15 mouse cellular contexts compared by ENCODE assay signal in the genomic region with DNA sequence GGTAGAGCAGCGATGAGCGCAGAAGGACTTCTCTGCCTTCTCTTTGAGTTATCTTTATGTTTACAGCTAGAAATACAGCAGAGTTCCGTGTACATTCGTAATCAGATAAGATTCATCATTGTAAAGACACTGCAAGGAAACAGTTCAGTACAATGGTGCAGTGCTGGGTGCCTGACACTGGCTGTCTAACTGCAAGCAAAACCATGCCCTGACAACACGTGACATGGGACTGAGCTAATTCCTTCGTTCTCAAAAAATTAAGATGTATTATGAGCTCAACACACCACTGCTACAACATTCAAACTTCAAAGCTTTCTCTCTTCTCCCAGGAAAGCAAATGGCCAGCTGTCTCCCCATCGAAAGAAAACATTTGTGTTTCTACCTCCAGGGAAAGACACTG.
DNase-seq lines count a peak whose midpoint lies in the region; ATAC-seq lines count a peak whose summit lies in the region.
"Had no signal": no experiment of that assay in that cellular context is flagged by ENCODE, and none has a peak within 500 bp of the region (broad histone marks: within the 10 kb centered on the region; RNA-seq: fewer than 3 reads in every experiment).

No protein-coding gene starts in this region.

- no peak overlapping the region for H3K27ac ChIP-seq in embryonic facial prominence, embryonic 12.5 days
- H3K27ac ChIP-seq in embryonic facial prominence, embryonic 10.5 days (replicated peaks): no peak overlapping the region
- no peak overlapping the region for H3K27ac ChIP-seq in kidney, embryonic 16.5 days (ENCODE audit: low read length)
- H3K27ac ChIP-seq in forebrain, embryonic 15.5 days (replicated peaks): no peak overlapping the region
- H3K27ac ChIP-seq in midbrain, embryonic 16.5 days (ENCODE audit: low read length): no peak overlapping the region
- H3K27ac ChIP-seq in hindbrain, embryonic 10.5 days: no peak overlapping the region
- H3K27ac ChIP-seq: heart, embryonic 10.5 days; hindbrain, embryonic 15.5 days; liver, embryonic 14.5 days; neural tube, embryonic 12.5 days had no signal

- WGBS in embryonic facial prominence, embryonic 12.5 days: 62% methylated on average over 7 of the region's 7 CpGs
- 71% methylated on average over 7 of the region's 7 CpGs for WGBS in embryonic facial prominence, embryonic 10.5 days
- 52% methylated on average over 7 of the region's 7 CpGs for WGBS in kidney, embryonic 16.5 days
- 36% methylated on average over 7 of the region's 7 CpGs for WGBS in forebrain, embryonic 15.5 days
- WGBS in midbrain, embryonic 16.5 days: 41% methylated on average over 7 of the region's 7 CpGs
- 81% methylated on average over 7 of the region's 7 CpGs for WGBS in hindbrain, embryonic 10.5 days

- no peak overlapping the region for H3K9ac ChIP-seq in embryonic facial prominence, embryonic 12.5 days
- no peak overlapping the region for H3K9ac ChIP-seq in kidney, embryonic 16.5 days (replicated peaks; ENCODE audit: low read length)
- H3K9ac ChIP-seq in forebrain, embryonic 15.5 days (replicated peaks): no peak overlapping the region
- no peak overlapping the region for H3K9ac ChIP-seq in midbrain, embryonic 16.5 days (ENCODE audit: low read depth, low read length)
- H3K9ac ChIP-seq: hindbrain, embryonic 15.5 days; liver, embryonic 14.5 days; neural tube, embryonic 12.5 days had no signal

- H3K36me3 ChIP-seq in embryonic facial prominence, embryonic 12.5 days: no peaks in the 10 kb centered on the region
- 0 out of 2 replicates have a peak, but pooled peaks cover 2% of the 10 kb centered on the region for H3K36me3 ChIP-seq in embryonic facial prominence, embryonic 10.5 days (replicated peaks)
- H3K36me3 ChIP-seq in kidney, embryonic 16.5 days (ENCODE audit: insufficient read depth, low read length): no peaks in the 10 kb centered on the region
- H3K36me3 ChIP-seq in forebrain, embryonic 15.5 days: no peaks in the 10 kb centered on the region
- no peaks in the 10 kb centered on the region for H3K36me3 ChIP-seq in midbrain, embryonic 16.5 days (ENCODE audit: control insufficient read depth, insufficient read depth, low read length)
- H3K36me3 ChIP-seq in hindbrain, embryonic 10.5 days: no peaks in the 10 kb centered on the region
- H3K36me3 ChIP-seq: heart, embryonic 10.5 days; hindbrain, embryonic 15.5 days; neural tube, embryonic 12.5 days had no signal

- peak overlapping the region; percentile 22 for H3K4me2 ChIP-seq in embryonic facial prominence, embryonic 12.5 days (replicated peaks)
- H3K4me2 ChIP-seq in kidney, embryonic 16.5 days (replicated peaks; ENCODE audit: low read depth, low read length): peak overlapping the region; percentile 24; the same call in 1 of the 2 replicates
- peak overlapping the region; percentile 41 for H3K4me2 ChIP-seq in forebrain, embryonic 15.5 days (replicated peaks)
- peak overlapping the region; percentile 48 for H3K4me2 ChIP-seq in midbrain, embryonic 16.5 days (ENCODE audit: low read length)
- H3K4me2 ChIP-seq: hindbrain, embryonic 15.5 days; neural tube, embryonic 12.5 days had no signal

- H3K9me3 ChIP-seq in embryonic facial prominence, embryonic 12.5 days: no peaks in the 10 kb centered on the region
- H3K9me3 ChIP-seq in embryonic facial prominence, embryonic 10.5 days: no peaks in the 10 kb centered on the region
- H3K9me3 ChIP-seq in kidney, embryonic 16.5 days (ENCODE audit: low read length): no peaks in the 10 kb centered on the region
- H3K9me3 ChIP-seq in forebrain, embryonic 15.5 days: no peaks in the 10 kb centered on the region
- H3K9me3 ChIP-seq in midbrain, embryonic 16.5 days (replicated peaks; ENCODE audit: control insufficient read depth, low read length, poor library complexity, severe bottlenecking): no peaks in the 10 kb centered on the region
- 0 out of 2 replicates have a peak, but pooled peaks cover 3% of the 10 kb centered on the region for H3K9me3 ChIP-seq in hindbrain, embryonic 10.5 days
- H3K9me3 ChIP-seq: heart, embryonic 10.5 days; hindbrain, embryonic 15.5 days; megakaryocyte, embryonic 14.5 days; neural tube, embryonic 12.5 days had no signal

- no peak for ATAC-seq in embryonic facial prominence, embryonic 12.5 days (ENCODE audit: insufficient number of reproducible peaks, insufficient read depth, low FRiP score, low TSS enrichment)
- ATAC-seq in kidney, embryonic 16.5 days (ENCODE audit: low FRiP score, low TSS enrichment): no peak
- no peak for ATAC-seq in forebrain, embryonic 15.5 days (replicated peaks)
- peak; percentile 60; the same call in 1 of the 2 replicates for ATAC-seq in midbrain, embryonic 16.5 days

- H3K27me3 ChIP-seq in embryonic facial prominence, embryonic 12.5 days: no peaks in the 10 kb centered on the region
- no peaks in the 10 kb centered on the region for H3K27me3 ChIP-seq in embryonic facial prominence, embryonic 10.5 days (replicated peaks; ENCODE audit: low read depth, poor library complexity, severe bottlenecking)
- no peaks in the 10 kb centered on the region for H3K27me3 ChIP-seq in kidney, embryonic 16.5 days (ENCODE audit: insufficient read depth, low read length)
- no peaks in the 10 kb centered on the region for H3K27me3 ChIP-seq in forebrain, embryonic 15.5 days
- H3K27me3 ChIP-seq in midbrain, embryonic 16.5 days (ENCODE audit: control insufficient read depth, insufficient read depth, low read depth, low read length): no peaks in the 10 kb centered on the region
- H3K27me3 ChIP-seq in hindbrain, embryonic 10.5 days (ENCODE audit: insufficient read depth, poor library complexity, severe bottlenecking): no peaks in the 10 kb centered on the region
- H3K27me3 ChIP-seq: hindbrain, embryonic 15.5 days; megakaryocyte, embryonic 14.5 days; neural tube, embryonic 12.5 days had no signal

- DNase-seq in embryonic facial prominence, embryonic 10.5 days (ENCODE audit: low spot score): no peak
- DNase-seq in kidney, postnatal 4 days: no peak
- no peak for DNase-seq in hindbrain, embryonic 10.5 days (ENCODE audit: low spot score)
- no peak for DNase-seq in ovary, postnatal 10 days (ENCODE audit: low spot score)
- DNase-seq: cerebellum, adult 9-10 months; right cerebral cortex, adult 18-20 months had no signal

- H3K4me3 ChIP-seq in embryonic facial prominence, embryonic 12.5 days: no peak overlapping the region
- no peak overlapping the region for H3K4me3 ChIP-seq in embryonic facial prominence, embryonic 10.5 days
- no peak overlapping the region for H3K4me3 ChIP-seq in kidney, embryonic 16.5 days (ENCODE audit: low read length)
- peak overlapping the region; percentile 18; the same call in 1 of the 2 replicates for H3K4me3 ChIP-seq in forebrain, embryonic 15.5 days
- 0 out of 2 replicates have a peak overlapping the region, but pooled peaks have one; percentile 15 for H3K4me3 ChIP-seq in midbrain, embryonic 16.5 days (ENCODE audit: low read depth, low read length)
- H3K4me3 ChIP-seq in hindbrain, embryonic 10.5 days: no peak overlapping the region
- H3K4me3 ChIP-seq: heart, embryonic 10.5 days; hindbrain, embryonic 15.5 days; megakaryocyte, embryonic 14.5 days; neural tube, embryonic 12.5 days had no signal

- H3K4me1 ChIP-seq in embryonic facial prominence, embryonic 12.5 days: peaks cover 5% of the 10 kb centered on the region; the same call in 1 of the 2 replicates
- peaks cover 16% of the 10 kb centered on the region for H3K4me1 ChIP-seq in embryonic facial prominence, embryonic 10.5 days
- H3K4me1 ChIP-seq in kidney, embryonic 16.5 days (ENCODE audit: insufficient read depth, low read length): peaks cover 7% of the 10 kb centered on the region; the same call in 1 of the 2 replicates
- peaks cover 6% of the 10 kb centered on the region; the same call in 1 of the 2 replicates for H3K4me1 ChIP-seq in forebrain, embryonic 15.5 days
- no peaks in the 10 kb centered on the region for H3K4me1 ChIP-seq in midbrain, embryonic 16.5 days (ENCODE audit: control insufficient read depth, insufficient read depth, low read length)
- peaks cover 10% of the 10 kb centered on the region; the same call in 1 of the 2 replicates for H3K4me1 ChIP-seq in hindbrain, embryonic 10.5 days (replicated peaks)
- H3K4me1 ChIP-seq: hindbrain, embryonic 15.5 days; megakaryocyte, embryonic 14.5 days; neural tube, embryonic 12.5 days had no signal

Comparison
In these comparisons a context has a peak if more than half of its experiments do, and no peak if none do; other contexts are left out.
1. H3K4me3 ChIP-seq: peak in forebrain, embryonic 15.5 days (single experiment) and midbrain, embryonic 16.5 days (single experiment); none in embryonic facial prominence, embryonic 12.5 days (single experiment), embryonic facial prominence, embryonic 10.5 days (single experiment), kidney, embryonic 16.5 days (single experiment) and hindbrain, embryonic 10.5 days (single experiment).
2. Peak in every context shown above with its lines, with median percentiles within 50 percentile points of each other: H3K4me2 ChIP-seq.